Mouse (Mus musculus) testis, adult 2 months (tissue): ENCODE measurements at regions not wholly inside any gene's neighbourhood (a gene's known extent, or its start where the extent isn't known, plus 50 kb on each side); places are given as distances from the start of the nearest gene placed in this dataset.

Experiments
- CTCF ChIP-seq: fragments of 200-500 bp; IDR thresholded peaks from 2 replicates; pipeline ENCODE4 v1.5.1; 2012; ENCODE audit warnings: low read depth, mild to moderate bottlenecking, inconsistent platforms, low read length, moderate library complexity; ENCODE audit not compliant: control insufficient read depth, insufficient read depth, insufficient replicate concordance
- POLR2A ChIP-seq: fragments of 200-500 bp; IDR thresholded peaks from 2 replicates; pipeline ENCODE4 v1.6.1; 2012; ENCODE audit warnings: low read depth, mild to moderate bottlenecking, inconsistent platforms, low read length, moderate library complexity; ENCODE audit not compliant: control insufficient read depth

- TF ChIP-seq CTCF (no peak), POLR2A (no peak)
Observed at GRCm38 (mm10) chr10:97793804-97794203, 67.2 kb upstream of the C030005K15Rik start.
